Mouse (Mus musculus) kidney, adult 11 months (tissue): ENCODE measurements at regions not wholly inside any gene's neighbourhood (a gene's known extent, or its start where the extent isn't known, plus 50 kb on each side); places are given as distances from the start of the nearest gene placed in this dataset.

Source experiments
- DNase-seq: peaks from one replicate; pipeline ENCODE4 v3.0.0; 2022

- DNase-seq = no peak
Observed at GRCm38 (mm10) chr2:9691906-9692305, 189.1 kb upstream of the 4930412O13Rik start.

- DNase-seq = no peak
Observed at GRCm38 (mm10) chr2:9693351-9693750, 187.7 kb upstream of the 4930412O13Rik start.

- DNase-seq = no peak
Observed at GRCm38 (mm10) chr2:9694178-9694577, 186.9 kb upstream of the 4930412O13Rik start.

- DNase-seq = no peak
Observed at GRCm38 (mm10) chr2:9697591-9698345, 183.3 kb upstream of the 4930412O13Rik start.

- DNase-seq = no peak
Observed at GRCm38 (mm10) chr2:9704266-9704665, 176.8 kb upstream of the 4930412O13Rik start.

- no peak for DNase-seq
Observed at GRCm38 (mm10) chr2:9709466-9709865, 171.6 kb upstream of the 4930412O13Rik start.

- DNase-seq = no peak
Observed at GRCm38 (mm10) chr2:9717904-9718303, 163.1 kb upstream of the 4930412O13Rik start.

- DNase-seq = no peak
Observed at GRCm38 (mm10) chr2:9733243-9733642, 147.8 kb upstream of the 4930412O13Rik start.

GRCm38 (mm10) chr2:9744181-9744580, 136.9 kb upstream of the 4930412O13Rik start:
- DNase-seq = no peak

GRCm38 (mm10) chr2:9749829-9750788, 130.9 kb upstream of the 4930412O13Rik start:
- DNase-seq = no peak

- DNase-seq = no peak
Observed at GRCm38 (mm10) chr2:9753691-9754090, 127.4 kb upstream of the 4930412O13Rik start.

- no peak for DNase-seq
Observed at GRCm38 (mm10) chr2:9754153-9754552, 126.9 kb upstream of the 4930412O13Rik start.

GRCm38 (mm10) chr2:9757770-9758420, 123.2 kb upstream of the 4930412O13Rik start:
- no peak for DNase-seq

GRCm38 (mm10) chr2:9758983-9759382, 122.1 kb upstream of the 4930412O13Rik start:
- DNase-seq = no peak

- DNase-seq = no peak
Observed at GRCm38 (mm10) chr2:9759389-9760104, 121.5 kb upstream of the 4930412O13Rik start.

GRCm38 (mm10) chr2:9780159-9780558, 100.9 kb upstream of the 4930412O13Rik start:
- no peak for DNase-seq

- DNase-seq = no peak
Observed at GRCm38 (mm10) chr2:9782698-9783097, 98.4 kb upstream of the 4930412O13Rik start.

GRCm38 (mm10) chr2:9791970-9792369, 89.1 kb upstream of the 4930412O13Rik start:
- DNase-seq = no peak

GRCm38 (mm10) chr2:9792381-9792780, 88.7 kb upstream of the 4930412O13Rik start:
- DNase-seq = no peak

- DNase-seq = no peak
Observed at GRCm38 (mm10) chr2:9795401-9795800, 85.7 kb upstream of the 4930412O13Rik start.

- no peak for DNase-seq
Observed at GRCm38 (mm10) chr2:9801484-9801883, 79.6 kb upstream of the 4930412O13Rik start.

GRCm38 (mm10) chr2:9804306-9804705, 76.7 kb upstream of the 4930412O13Rik start:
- no peak for DNase-seq

- no peak for DNase-seq
Observed at GRCm38 (mm10) chr2:9805590-9805989, 75.5 kb upstream of the 4930412O13Rik start.
